Mouse (Mus musculus): ENCODE measurements around the gene Rhot2. TPM values are rescaled to one million over a fixed set of nuclear protein-coding genes. Genes with fewer than 3 reads are reported as not detected.

Rhot2 gene
- polyA plus RNA-seq, 1 experiment from 2014 or later = 23.6 TPM

- Histone ChIP-seq H3K27me3 (replicated peaks) (0 out of 2 replicates have a peak, but pooled peaks cover 11% of the 10 kb centered on the region), H3K9me3 (no peaks in the 10 kb centered on the region), H3K27ac (no peak overlapping the region), H3K4me1 (no peaks in the 10 kb centered on the region), H3K4me2 (no peak overlapping the region), H3K9ac (no peak overlapping the region), H3K36me3 (no peaks in the 10 kb centered on the region), H3K4me3 (replicated peaks) (no peak overlapping the region)
- ATAC-seq (ENCODE audit: insufficient read depth, low FRiP score, low read depth) = no peak
- 7% methylated on average over 10 of the region's 10 CpGs for WGBS
Observed at GRCm38 (mm10) chr17:25802825-25803517, 41.7 kb downstream of the Rhot2 start.

- no peaks in the 10 kb centered on the region for H3K9me3 ChIP-seq
- no peak for ATAC-seq (ENCODE audit: insufficient read depth, low FRiP score, low read depth)
- 3% methylated on average over 6 of the region's 6 CpGs for WGBS
- no peak overlapping the region for H3K4me2 ChIP-seq
- H3K36me3 ChIP-seq = no peaks in the 10 kb centered on the region
- no peak overlapping the region for H3K4me3 ChIP-seq (replicated peaks)
- peaks cover 5% of the 10 kb centered on the region for H3K4me1 ChIP-seq
- H3K9ac ChIP-seq = no peak overlapping the region
- no peak overlapping the region for H3K27ac ChIP-seq
- 0 out of 2 replicates have a peak, but pooled peaks cover 9% of the 10 kb centered on the region for H3K27me3 ChIP-seq (replicated peaks)
Observed at GRCm38 (mm10) chr17:25801029-25801428, 43.6 kb downstream of the Rhot2 start.

GRCm38 (mm10) chr17:25796951-25797369, 47.7 kb downstream of the Rhot2 start, which contains the start of gene Metrn:
Metrn (minus strand) TSS chr17:25797136.
- Histone ChIP-seq H3K4me1 (peaks cover 24% of the 10 kb centered on the region), H3K27ac (peak within 1 kb of the TSS; percentile 27), H3K9me3 (no peaks in the 10 kb centered on the region), H3K4me2 (peak within 1 kb of the TSS; percentile 91), H3K36me3 (no peaks in the 10 kb centered on the region), H3K27me3 (replicated peaks) (no peaks in the 10 kb centered on the region), H3K4me3 (replicated peaks) (peak within 1 kb of the TSS; percentile 85), H3K9ac (peak within 1 kb of the TSS; percentile 61)
- under 1% methylated on average over 34 of the region's 35 CpGs for WGBS
- peak; percentile 78 for ATAC-seq (ENCODE audit: insufficient read depth, low FRiP score, low read depth)

GRCm38 (mm10) chr17:25796211-25796771, 48.4 kb downstream of the Rhot2 start:
- Histone ChIP-seq H3K27me3 (replicated peaks) (no peaks in the 10 kb centered on the region), H3K9me3 (no peaks in the 10 kb centered on the region), H3K27ac (peak overlapping the region; percentile 27), H3K4me2 (peak overlapping the region; percentile 91), H3K4me1 (peaks cover 28% of the 10 kb centered on the region), H3K4me3 (replicated peaks) (peak overlapping the region; percentile 85), H3K9ac (peak overlapping the region; percentile 61), H3K36me3 (no peaks in the 10 kb centered on the region)
- WGBS = 3% methylated on average over 37 of the region's 37 CpGs
- no peak for ATAC-seq (ENCODE audit: insufficient read depth, low FRiP score, low read depth)

- peak within 1 kb of the TSS; percentile 61 for H3K9ac ChIP-seq
- no peaks in the 10 kb centered on the region for H3K9me3 ChIP-seq
- H3K27ac ChIP-seq = peak within 1 kb of the TSS; percentile 27
- no peak for ATAC-seq (ENCODE audit: insufficient read depth, low FRiP score, low read depth)
- peak within 1 kb of the TSS; percentile 91 for H3K4me2 ChIP-seq
- no peaks in the 10 kb centered on the region for H3K36me3 ChIP-seq
- H3K27me3 ChIP-seq (replicated peaks) = no peaks in the 10 kb centered on the region
- H3K4me1 ChIP-seq = peaks cover 34% of the 10 kb centered on the region
- H3K4me3 ChIP-seq (replicated peaks) = peak within 1 kb of the TSS; percentile 85
- 31% methylated on average over 6 of the region's 6 CpGs for WGBS
Observed at GRCm38 (mm10) chr17:25795609-25796092, 49.0 kb downstream of the Rhot2 start, which contains the start of gene AC134908.4. AC134908.4 (minus strand) TSS chr17:25795659.

GRCm38 (mm10) chr17:25794998-25795397, 49.7 kb downstream of the Rhot2 start:
- no peaks in the 10 kb centered on the region for H3K36me3 ChIP-seq
- H3K27ac ChIP-seq = 0 out of 2 replicates have a peak overlapping the region, but pooled peaks have one; percentile 11
- H3K9ac ChIP-seq = no peak overlapping the region
- WGBS = 86% methylated on average over 17 of the region's 17 CpGs
- ATAC-seq (ENCODE audit: insufficient read depth, low FRiP score, low read depth) = no peak
- H3K4me1 ChIP-seq = peaks cover 36% of the 10 kb centered on the region
- H3K4me2 ChIP-seq = peak overlapping the region; percentile 91
- H3K27me3 ChIP-seq (replicated peaks) = no peaks in the 10 kb centered on the region
- H3K9me3 ChIP-seq = no peaks in the 10 kb centered on the region
- H3K4me3 ChIP-seq (replicated peaks) = no peak overlapping the region

- no peak for ATAC-seq (ENCODE audit: insufficient read depth, low FRiP score, low read depth)
- Histone ChIP-seq H3K9me3 (no peaks in the 10 kb centered on the region), H3K36me3 (no peaks in the 10 kb centered on the region), H3K9ac (no peak overlapping the region), H3K4me1 (peaks cover 36% of the 10 kb centered on the region), H3K27ac (no peak overlapping the region), H3K4me3 (replicated peaks) (no peak overlapping the region), H3K4me2 (no peak overlapping the region), H3K27me3 (replicated peaks) (no peaks in the 10 kb centered on the region)
- WGBS = 69% methylated on average over 13 of the region's 13 CpGs
Observed at GRCm38 (mm10) chr17:25794197-25794596, 50.5 kb downstream of the Rhot2 start.

GRCm38 (mm10) chr17:25792615-25793014, 52.0 kb downstream of the Rhot2 start, which contains the start of gene Fam173a:
Fam173a (minus strand) TSS chr17:25792901.
- peak within 1 kb of the TSS; percentile 33 for H3K9ac ChIP-seq
- peak; percentile 59 for ATAC-seq (ENCODE audit: insufficient read depth, low FRiP score, low read depth)
- H3K27ac ChIP-seq = peak within 1 kb of the TSS; percentile 95
- under 1% methylated on average over 14 of the region's 14 CpGs for WGBS
- H3K4me1 ChIP-seq = peaks cover 36% of the 10 kb centered on the region
- H3K4me2 ChIP-seq = peak within 1 kb of the TSS; percentile 79
- H3K9me3 ChIP-seq = no peaks in the 10 kb centered on the region
- no peaks in the 10 kb centered on the region for H3K36me3 ChIP-seq
- H3K27me3 ChIP-seq (replicated peaks) = no peaks in the 10 kb centered on the region
- H3K4me3 ChIP-seq (replicated peaks) = peak within 1 kb of the TSS; percentile 74

- WGBS = under 1% methylated on average over 45 of the region's 45 CpGs
- ATAC-seq (ENCODE audit: insufficient read depth, low FRiP score, low read depth) = peak; percentile 52
- H3K4me1 ChIP-seq = peaks cover 36% of the 10 kb centered on the region
- H3K9me3 ChIP-seq = no peaks in the 10 kb centered on the region
- H3K27me3 ChIP-seq (replicated peaks) = no peaks in the 10 kb centered on the region
- H3K27ac ChIP-seq = peak overlapping the region; percentile 95
- peak overlapping the region; percentile 79 for H3K4me2 ChIP-seq
- no peaks in the 10 kb centered on the region for H3K36me3 ChIP-seq
- H3K9ac ChIP-seq = peak overlapping the region; percentile 33
- H3K4me3 ChIP-seq (replicated peaks) = peak overlapping the region; percentile 74
Observed at GRCm38 (mm10) chr17:25791843-25792527, 52.7 kb downstream of the Rhot2 start.

GRCm38 (mm10) chr17:25791320-25791842, 53.3 kb downstream of the Rhot2 start:
- Histone ChIP-seq H3K36me3 (no peaks in the 10 kb centered on the region), H3K9me3 (no peaks in the 10 kb centered on the region), H3K9ac (peak overlapping the region; percentile 33), H3K27ac (peak overlapping the region; percentile 95), H3K27me3 (replicated peaks) (no peaks in the 10 kb centered on the region), H3K4me1 (peaks cover 34% of the 10 kb centered on the region), H3K4me3 (replicated peaks) (peak overlapping the region; percentile 74), H3K4me2 (peak overlapping the region; percentile 79)
- WGBS = 25% methylated on average over 19 of the region's 19 CpGs
- 0 out of 2 replicates have a peak, but pooled peaks have one; percentile 4 for ATAC-seq (ENCODE audit: insufficient read depth, low FRiP score, low read depth)

Measured in stomach, embryonic 15.5 days (tissue).